Mouse (Mus musculus) heart, embryonic 16.5 days (tissue): ENCODE data around the gene Slc10a3. TPM values are rescaled to one million over a fixed set of nuclear protein-coding genes. Genes with fewer than 3 reads are reported as not detected.
"Not testable (repeated sequence)": the region's sequence is repeated elsewhere in the genome, so short reads cannot be mapped to it uniquely, and the experiment has no call there.

Experiments
- ATAC-seq: fragments of 200-750 bp; cut with Nextera tagmentation; replicated peaks from 2 replicates; pipeline ENCODE4 v1.8.0; 2017; ENCODE audit warnings: moderate number of reproducible peaks; ENCODE audit not compliant: insufficient read depth, low FRiP score; ENCODE audit errors: extremely low read depth
- H3K27ac ChIP-seq: fragments of 300-500 bp; sonication (generic); 2 replicates; pipeline ENCODE4 v1.5.1; 2014; ENCODE audit warnings: mild to moderate bottlenecking, low read length, control low read depth, moderate library complexity
- H3K27me3 ChIP-seq: fragments of 300-500 bp; sonication (generic); 2 replicates; pipeline ENCODE4 v1.6.1; 2014; ENCODE audit warnings: low read length, mixed read lengths; ENCODE audit not compliant: control insufficient read depth, insufficient read depth
- H3K36me3 ChIP-seq: fragments of 300-500 bp; sonication (generic); 2 replicates; pipeline ENCODE4 v1.6.1; 2014; ENCODE audit not compliant: control insufficient read depth, insufficient read depth
- H3K4me1 ChIP-seq: fragments of 300-500 bp; sonication (generic); 2 replicates; pipeline ENCODE4 v1.6.1; 2014; ENCODE audit warnings: low read length, mixed read lengths; ENCODE audit not compliant: control insufficient read depth, insufficient read depth
- H3K4me2 ChIP-seq: fragments of 300-500 bp; sonication (generic); 2 replicates; pipeline ENCODE4 v1.6.1; 2014; ENCODE audit warnings: low read depth, mild to moderate bottlenecking, control low read depth, low read length
- H3K4me3 ChIP-seq: fragments of 300-500 bp; sonication (generic); 2 replicates; pipeline ENCODE4 v1.5.1; 2014; ENCODE audit warnings: mild to moderate bottlenecking, control low read depth, low read length
- H3K9ac ChIP-seq: fragments of 300-500 bp; sonication (generic); 2 replicates; pipeline ENCODE4 v1.6.1; 2014; ENCODE audit warnings: low read length, control low read depth
- H3K9me3 ChIP-seq: fragments of 300-500 bp; sonication (generic); replicated peaks from 2 replicates; pipeline ENCODE4 v1.6.1; 2016; ENCODE audit warnings: low read length; ENCODE audit not compliant: control insufficient read depth
- WGBS: fragments of 180-500 bp; shearing (Covaris S2); extraction: QIAGEN DNeasy Blood & Tissue Kit; methylation state at CpG from one replicate; pipeline ENCODE4 v1.1.7; 2014; 5-methylcytosine and 5-hydroxymethylcytosine counted together
- polyA plus RNA-seq: library from polyadenylated mRNA; unstranded; fragments of >200 nt; fragmentation: Nextera tagmentation; extraction: Ambion mirVana; gene quantifications from 2 replicates; pipeline ENCODE4 v1.2.1, GENCODE M21; 2015

Slc10a3 gene
- polyA plus RNA-seq, 1 experiment from 2014 or later = 14.9 TPM

DNA sequence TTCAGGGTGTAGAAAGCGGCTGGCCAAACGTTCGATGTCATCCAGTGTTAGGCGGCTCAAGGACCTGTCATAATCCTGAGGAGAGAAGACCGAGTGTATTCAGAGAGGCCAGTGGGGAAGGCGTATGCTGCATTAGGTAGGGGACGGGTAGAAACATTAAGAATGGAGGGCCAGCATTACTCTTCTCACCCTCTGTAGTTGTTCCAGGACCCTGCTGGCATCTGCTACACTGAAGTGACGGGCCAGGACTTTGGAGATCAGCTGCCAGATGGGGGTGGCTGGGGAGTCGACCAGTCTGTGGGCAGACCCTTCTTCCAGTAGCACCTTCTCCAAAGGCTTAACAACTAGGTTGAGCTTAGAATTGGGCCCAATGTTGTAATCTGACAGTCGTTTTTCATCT lies 5.6 kb downstream of the Slc10a3 start:
- Histone ChIP-seq H3K4me3 (peak overlapping the region; percentile 72), H3K4me2 (peak overlapping the region; percentile 71), H3K27ac (no peak overlapping the region), H3K36me3 (peaks cover 7% of the 10 kb centered on the region; the same call in 1 of the 2 replicates), H3K9ac (peak overlapping the region; percentile 84), H3K9me3 (no peaks in the 10 kb centered on the region), H3K27me3 (no peaks in the 10 kb centered on the region), H3K4me1 (peaks cover 10% of the 10 kb centered on the region)
- ATAC-seq = peak; percentile 7; the same call in 1 of the 2 replicates
- 43% methylated on average over 10 of the region's 10 CpGs for WGBS

DNA sequence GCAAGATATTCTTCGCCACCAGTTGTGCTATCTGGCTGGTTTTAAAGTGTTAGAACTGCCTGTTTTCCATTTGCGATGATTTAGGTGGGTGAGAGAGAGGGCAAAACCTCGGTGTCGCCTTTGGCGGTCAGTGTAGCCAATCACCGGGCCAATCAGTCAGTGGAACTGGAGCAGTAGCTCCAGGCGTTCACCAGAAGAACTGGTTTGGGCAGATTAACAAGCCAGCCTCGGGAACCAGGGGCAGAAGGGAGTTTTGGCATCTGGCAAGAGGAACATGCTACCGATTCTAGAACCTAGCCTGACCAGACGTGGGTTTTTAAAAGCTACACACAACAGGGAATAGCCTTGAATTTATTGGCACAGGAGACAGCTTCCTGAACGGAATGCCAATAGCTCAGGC lies 14.0 kb downstream of the Slc10a3 start:
- Histone ChIP-seq H3K4me2 (no peak overlapping the region), H3K27ac (no peak overlapping the region), H3K9ac (no peak overlapping the region), H3K9me3 (no peaks in the 10 kb centered on the region), H3K4me1 (no peaks in the 10 kb centered on the region), H3K4me3 (no peak overlapping the region), H3K27me3 (no peaks in the 10 kb centered on the region), H3K36me3 (no peaks in the 10 kb centered on the region)
- 37% methylated on average over 11 of the region's 11 CpGs for WGBS
- ATAC-seq = no peak

GRCm38 (mm10) chrX:74357069-74357468 lies 16.1 kb downstream of the Slc10a3 start:
- H3K9me3 ChIP-seq, ATAC-seq, H3K27me3 ChIP-seq, H3K36me3 ChIP-seq, H3K4me1 ChIP-seq, H3K27ac ChIP-seq, H3K9ac ChIP-seq, H3K4me2 ChIP-seq, H3K4me3 ChIP-seq: not testable (repeated sequence)
- 88% methylated on average over 2 of the region's 3 CpGs for WGBS

DNA sequence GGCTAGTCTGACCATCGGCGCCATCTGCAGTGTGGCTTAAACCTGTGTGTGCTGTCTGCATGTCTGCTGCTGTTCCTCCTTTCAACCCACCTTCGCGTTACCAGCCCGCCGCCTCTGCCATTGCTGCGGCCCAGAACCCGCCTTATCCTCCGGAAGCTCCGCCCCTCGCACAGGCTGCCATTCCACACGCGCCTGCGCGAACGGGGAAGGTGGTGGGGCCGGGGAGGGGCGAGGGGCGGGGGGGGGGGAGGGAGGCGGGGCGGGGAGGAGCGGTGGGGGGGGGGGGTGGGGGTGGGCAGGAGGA lies 19.7 kb downstream of the Slc10a3 start, which contains the start of gene Lage3:
Gene Lage3 (minus strand): TSS at position 152 of the 304 bp plus-strand sequence.
- Histone ChIP-seq H3K4me2 (peak within 1 kb of the TSS; percentile 69), H3K27ac (peak within 1 kb of the TSS; percentile 51), H3K36me3 (no peaks in the 10 kb centered on the region), H3K4me1 (no peaks in the 10 kb centered on the region), H3K4me3 (peak within 1 kb of the TSS; percentile 60), H3K9me3 (no peaks in the 10 kb centered on the region), H3K27me3 (no peaks in the 10 kb centered on the region), H3K9ac (peak within 1 kb of the TSS; percentile 74)
- peak; percentile 89 for ATAC-seq
- 10% methylated on average over 16 of the region's 22 CpGs for WGBS

DNA sequence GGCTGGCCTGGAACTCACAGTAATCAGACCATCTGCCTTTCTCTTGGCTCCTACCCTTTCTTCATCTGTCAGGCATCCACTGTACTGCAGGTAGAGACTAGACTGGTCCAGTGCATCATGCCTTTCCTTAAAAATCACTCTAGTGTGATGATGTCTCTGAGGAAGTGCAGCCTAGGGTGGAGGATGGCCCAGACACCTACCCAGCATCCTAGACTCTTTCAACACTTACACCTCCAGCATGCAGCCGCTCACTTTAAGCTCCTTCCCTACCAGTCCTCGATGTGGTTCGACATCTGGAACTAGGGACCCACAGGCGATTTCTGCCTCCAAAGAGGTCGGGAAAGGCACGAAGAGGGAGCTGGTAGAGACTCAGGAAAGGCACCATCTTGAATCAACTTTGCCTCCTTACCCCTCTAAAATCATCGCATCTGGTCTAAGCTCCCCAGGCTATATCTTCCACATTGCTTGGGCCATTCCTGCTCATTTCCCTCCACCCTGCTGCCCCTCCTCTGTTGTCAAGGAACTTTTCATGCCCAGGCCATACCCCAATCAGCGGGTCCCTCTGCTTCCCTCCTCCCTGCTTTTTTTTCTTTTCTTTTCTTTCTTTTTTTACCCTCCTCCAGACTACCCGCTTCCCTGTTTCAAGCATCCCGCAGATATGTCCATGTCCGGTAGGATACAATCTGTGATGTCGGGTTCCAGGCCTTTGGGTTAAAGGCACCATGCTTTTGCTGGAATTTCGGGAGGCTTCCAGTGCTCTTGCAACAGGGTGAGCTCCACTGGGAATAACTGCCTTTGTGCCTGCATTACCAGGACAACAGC lies 20.3 kb downstream of the Slc10a3 start:
- 17% methylated on average over 13 of the region's 13 CpGs for WGBS
- peak overlapping the region; percentile 51 for H3K27ac ChIP-seq
- H3K4me2 ChIP-seq = peak overlapping the region; percentile 69
- no peaks in the 10 kb centered on the region for H3K27me3 ChIP-seq
- no peaks in the 10 kb centered on the region for H3K4me1 ChIP-seq
- no peaks in the 10 kb centered on the region for H3K36me3 ChIP-seq
- H3K4me3 ChIP-seq = peak overlapping the region; percentile 60
- H3K9me3 ChIP-seq = no peaks in the 10 kb centered on the region
- ATAC-seq = peak; percentile 14; the same call in 1 of the 2 replicates
- peak overlapping the region; percentile 74 for H3K9ac ChIP-seq

DNA sequence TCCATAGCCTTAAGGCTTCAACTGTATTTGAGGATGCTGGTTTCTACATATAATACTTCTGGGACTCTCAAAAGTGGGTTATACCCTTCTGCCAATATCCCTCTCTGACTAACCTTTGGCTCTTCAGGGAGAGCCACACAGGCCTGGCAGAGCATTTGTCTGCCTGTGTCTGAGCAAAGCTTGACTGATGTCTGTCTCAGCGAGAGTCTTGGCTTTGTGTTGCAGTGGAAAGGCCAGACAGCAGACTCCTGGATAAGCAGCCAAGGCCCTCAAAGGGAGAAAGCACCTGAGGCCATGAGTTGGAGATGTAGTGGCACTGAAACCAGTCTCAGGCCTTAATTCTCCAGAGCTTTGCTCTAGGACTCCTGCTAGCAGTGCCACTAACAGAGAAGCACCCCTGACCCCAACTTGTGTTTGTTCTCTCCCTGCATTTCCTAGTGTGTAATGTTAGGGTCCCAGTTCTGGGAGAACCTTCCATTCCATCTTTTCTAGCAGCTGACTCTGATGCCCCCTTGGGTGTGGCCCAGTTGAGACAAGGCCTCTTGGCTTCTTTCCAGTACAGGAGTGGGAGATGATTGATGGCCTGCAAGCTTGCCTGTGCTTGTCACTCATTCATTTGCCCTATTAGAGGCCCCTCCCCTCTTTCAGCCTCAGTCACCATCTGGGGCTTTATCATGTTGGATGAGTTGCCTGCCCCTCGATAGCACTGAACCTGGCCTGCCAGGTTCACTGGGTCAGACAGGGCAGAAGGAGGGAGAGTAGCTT lies 42.8 kb downstream of the Slc10a3 start:
- Histone ChIP-seq H3K27ac (no peak overlapping the region), H3K4me3 (no peak overlapping the region), H3K27me3 (no peaks in the 10 kb centered on the region), H3K9me3 (no peaks in the 10 kb centered on the region), H3K4me2 (no peak overlapping the region), H3K36me3 (no peaks in the 10 kb centered on the region), H3K4me1 (peaks cover 11% of the 10 kb centered on the region), H3K9ac (no peak overlapping the region)
- 48% methylated on average over 2 of the region's 2 CpGs for WGBS
- ATAC-seq = no peak

GRCm38 (mm10) chrX:74329215-74329671 lies 43.9 kb downstream of the Slc10a3 start:
- H3K9me3 ChIP-seq = no peaks in the 10 kb centered on the region
- H3K4me3 ChIP-seq = peak overlapping the region; percentile 53
- H3K27me3 ChIP-seq = no peaks in the 10 kb centered on the region
- no peaks in the 10 kb centered on the region for H3K36me3 ChIP-seq
- H3K4me2 ChIP-seq = peak overlapping the region; percentile 67
- peak; percentile 15; the same call in 1 of the 2 replicates for ATAC-seq
- no peak overlapping the region for H3K27ac ChIP-seq
- H3K9ac ChIP-seq = peak overlapping the region; percentile 73
- H3K4me1 ChIP-seq = peaks cover 11% of the 10 kb centered on the region
- WGBS = 18% methylated on average over 10 of the region's 10 CpGs

DNA sequence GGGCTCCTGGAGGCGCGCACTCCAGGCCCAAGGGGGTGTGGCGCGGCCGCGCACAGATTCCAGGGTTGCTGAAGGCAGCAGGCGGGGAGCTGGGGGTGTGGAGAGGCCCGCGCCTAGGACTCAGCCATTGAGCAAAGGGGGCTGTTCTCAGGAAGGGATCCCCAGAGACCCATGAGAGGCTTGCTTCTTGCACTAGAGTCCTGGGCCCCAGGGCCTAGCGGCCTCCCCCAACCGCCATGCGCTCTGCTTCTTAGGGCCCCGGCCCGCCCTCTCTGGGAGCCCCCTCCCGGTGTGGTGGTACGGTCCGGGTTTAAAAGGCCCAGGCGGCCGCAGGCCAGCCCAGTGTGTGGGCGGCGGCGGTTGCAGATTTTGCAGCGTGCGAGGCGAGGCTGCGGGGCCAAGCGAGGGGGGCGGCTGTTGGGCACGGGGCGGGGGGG lies 44.4 kb downstream of the Slc10a3 start, which contains the start of gene Plxna3:
Gene Plxna3 (plus strand): TSS at position 342 of the 437 bp plus-strand sequence.
- Histone ChIP-seq H3K9ac (peak within 1 kb of the TSS; percentile 73), H3K36me3 (no peaks in the 10 kb centered on the region), H3K4me2 (peak within 1 kb of the TSS; percentile 67), H3K27me3 (no peaks in the 10 kb centered on the region), H3K4me3 (peak within 1 kb of the TSS; percentile 53), H3K4me1 (peaks cover 11% of the 10 kb centered on the region), H3K27ac (peak within 1 kb of the TSS; percentile 62), H3K9me3 (no peaks in the 10 kb centered on the region)
- 12% methylated on average over 22 of the region's 30 CpGs for WGBS
- ATAC-seq = peak; percentile 92
